Mouse (Mus musculus) G1E (cell line): ENCODE results near the gene Dnttip1.

Experiments
- CTCF ChIP-seq: IDR thresholded peaks from 2 replicates; pipeline ENCODE4 v1.5.1; 2012; ENCODE audit warnings: low read depth, low read length, inconsistent platforms, mixed read lengths
- GATA1 ChIP-seq: IDR thresholded peaks from 2 replicates; pipeline ENCODE4 v1.6.1; 2012; ENCODE audit warnings: borderline replicate concordance, low read length, inconsistent platforms, mixed read lengths
- GATA2 ChIP-seq: IDR thresholded peaks from 2 replicates; pipeline ENCODE4 v1.6.1; 2012; ENCODE audit warnings: low read depth, low read length, inconsistent platforms, borderline replicate concordance
- POLR2AphosphoS5 ChIP-seq: IDR thresholded peaks from 2 replicates; pipeline ENCODE4 v1.6.1; 2012; ENCODE audit warnings: low read depth, low read length, inconsistent platforms; ENCODE audit not compliant: insufficient replicate concordance
- TAL1 ChIP-seq: conservative IDR thresholded peaks from 2 replicates; pipeline ENCODE4 v1.6.1; 2012; ENCODE audit warnings: low read depth, low read length, inconsistent platforms, mixed read lengths

DNA sequence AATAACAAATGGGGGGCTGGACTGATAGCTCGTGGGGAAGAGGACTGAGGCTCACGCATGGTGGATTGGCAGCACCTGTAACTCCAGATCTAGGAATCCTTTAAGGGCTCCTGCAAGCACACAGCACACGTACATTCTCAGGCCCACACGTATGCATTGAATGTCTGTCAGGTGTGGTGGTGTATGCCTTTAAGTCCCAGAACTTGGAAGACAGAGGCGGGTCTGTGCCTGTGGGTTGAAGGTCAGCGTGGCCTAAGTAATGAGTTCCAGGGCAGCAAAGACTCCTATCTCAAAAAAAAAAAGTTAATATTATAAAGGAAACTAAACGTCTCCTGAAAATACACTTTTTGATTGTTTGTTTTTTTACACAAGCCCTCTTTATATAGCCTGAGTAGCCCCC, 60.8 kb downstream of the Dnttip1 start:
- TF ChIP-seq CTCF (no peak), GATA1 (no peak), POLR2AphosphoS5 (no peak), TAL1 (no peak), GATA2 (no peak)
